Mouse (Mus musculus): Measurements from ENCODE around the gene Llgl2. TPM values are rescaled to one million over a fixed set of nuclear protein-coding genes. Genes with fewer than 3 reads are reported as not detected.

Llgl2 gene
- polyA plus RNA-seq, 1 experiment from 2014 or later: 18.7 TPM

DNA sequence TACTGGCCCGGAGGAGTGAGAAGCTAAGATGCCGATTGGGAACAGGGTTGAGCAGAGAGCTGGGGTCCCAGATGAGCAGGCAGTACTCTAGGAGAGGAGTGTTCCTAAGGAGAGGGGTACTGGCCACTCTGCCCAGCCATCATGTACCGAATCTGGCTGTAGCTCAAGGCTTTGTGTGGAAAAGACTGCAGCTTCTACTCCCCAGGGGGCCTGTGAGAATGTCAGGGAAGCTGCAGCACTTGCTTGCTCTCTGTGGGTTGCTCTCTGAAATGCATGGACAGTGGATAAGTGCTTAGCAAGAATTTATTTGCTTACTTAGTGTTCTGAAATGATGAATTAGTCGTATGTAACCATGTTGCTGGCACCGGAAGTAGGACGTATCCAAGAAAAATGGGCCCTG, 37.4 kb upstream of the Llgl2 start:
- Histone ChIP-seq H3K36me3 (ENCODE audit: control insufficient read depth, insufficient read depth, low read length) (peaks cover 30% of the 10 kb centered on the region), H3K27ac (ENCODE audit: low read depth, low read length) (no peak overlapping the region), H3K27me3 (replicated peaks; ENCODE audit: control insufficient read depth, insufficient read depth, low read length) (no peaks in the 10 kb centered on the region), H3K4me3 (ENCODE audit: low read depth, low read length) (no peak overlapping the region), H3K4me1 (replicated peaks; ENCODE audit: control insufficient read depth, insufficient read depth, low read length) (0 out of 2 replicates have a peak, but pooled peaks cover 3% of the 10 kb centered on the region), H3K9me3 (ENCODE audit: control insufficient read depth, low read length) (no peaks in the 10 kb centered on the region), H3K4me2 (no peak overlapping the region), H3K9ac (ENCODE audit: low read depth, low read length) (no peak overlapping the region)
- DNase-seq (ENCODE audit: low spot score): no peak
- 86% methylated on average over 6 of the region's 6 CpGs for WGBS
- no peak for ATAC-seq (replicated peaks; ENCODE audit: low FRiP score)

DNA sequence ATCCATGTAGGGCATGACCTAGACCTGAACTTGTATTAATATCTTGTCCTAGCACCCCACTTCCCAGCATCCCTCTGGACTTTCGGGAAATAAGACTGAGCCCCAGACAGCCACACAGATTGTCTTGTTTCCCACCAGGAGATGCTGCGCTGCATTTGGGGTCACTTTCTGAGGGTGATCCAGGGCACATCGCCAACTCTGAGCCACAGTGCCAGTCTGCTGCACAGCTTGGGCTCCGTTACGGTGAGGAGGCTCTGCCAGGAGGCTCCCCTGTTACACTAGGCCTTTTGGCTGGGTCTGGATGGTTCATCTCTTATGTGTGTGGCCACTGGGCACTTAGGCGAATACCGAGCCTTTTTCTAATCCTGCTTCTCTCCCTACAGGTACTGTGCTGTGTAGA, 34.1 kb upstream of the Llgl2 start:
- 90% methylated on average over 7 of the region's 7 CpGs for WGBS
- H3K36me3 ChIP-seq (ENCODE audit: control insufficient read depth, insufficient read depth, low read length): peaks cover 46% of the 10 kb centered on the region
- H3K4me1 ChIP-seq (replicated peaks; ENCODE audit: control insufficient read depth, insufficient read depth, low read length): 0 out of 2 replicates have a peak, but pooled peaks cover 3% of the 10 kb centered on the region
- no peak overlapping the region for H3K9ac ChIP-seq (ENCODE audit: low read depth, low read length)
- no peak overlapping the region for H3K4me3 ChIP-seq (ENCODE audit: low read depth, low read length)
- H3K4me2 ChIP-seq: no peak overlapping the region
- ATAC-seq (replicated peaks; ENCODE audit: low FRiP score) (no peak), DNase-seq (ENCODE audit: low spot score) (no peak)
- H3K27ac ChIP-seq (ENCODE audit: low read depth, low read length): no peak overlapping the region
- H3K9me3 ChIP-seq (ENCODE audit: control insufficient read depth, low read length): no peaks in the 10 kb centered on the region
- no peaks in the 10 kb centered on the region for H3K27me3 ChIP-seq (replicated peaks; ENCODE audit: control insufficient read depth, insufficient read depth, low read length)

DNA sequence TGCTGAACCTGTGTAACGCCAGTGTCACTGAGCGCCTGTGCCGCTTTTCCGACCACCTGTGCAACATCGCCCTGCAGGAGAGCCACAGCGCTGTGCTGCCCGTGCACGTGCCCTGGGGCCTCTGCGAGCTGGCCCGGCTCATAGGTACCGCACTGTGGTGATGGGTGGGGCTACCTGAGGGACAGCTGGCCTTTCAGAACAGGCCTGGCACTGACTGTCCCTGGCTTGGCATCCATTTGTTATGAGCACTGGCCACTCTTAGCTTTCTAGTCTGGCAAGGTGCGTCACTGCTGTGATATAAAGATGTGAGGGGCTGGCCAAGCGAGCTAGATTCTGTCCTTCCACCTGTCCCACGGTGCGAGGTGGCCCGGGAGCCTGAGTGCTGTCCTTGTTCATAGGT, 31.9 kb upstream of the Llgl2 start:
- DNase-seq (ENCODE audit: low spot score): no peak
- Histone ChIP-seq H3K36me3 (ENCODE audit: control insufficient read depth, insufficient read depth, low read length) (peaks cover 47% of the 10 kb centered on the region), H3K27me3 (replicated peaks; ENCODE audit: control insufficient read depth, insufficient read depth, low read length) (no peaks in the 10 kb centered on the region), H3K4me3 (ENCODE audit: low read depth, low read length) (no peak overlapping the region), H3K4me1 (replicated peaks; ENCODE audit: control insufficient read depth, insufficient read depth, low read length) (no peaks in the 10 kb centered on the region), H3K9me3 (ENCODE audit: control insufficient read depth, low read length) (no peaks in the 10 kb centered on the region), H3K9ac (ENCODE audit: low read depth, low read length) (no peak overlapping the region), H3K27ac (ENCODE audit: low read depth, low read length) (no peak overlapping the region), H3K4me2 (no peak overlapping the region)
- no peak for ATAC-seq (replicated peaks; ENCODE audit: low FRiP score)
- WGBS: 95% methylated on average over 16 of the region's 16 CpGs

DNA sequence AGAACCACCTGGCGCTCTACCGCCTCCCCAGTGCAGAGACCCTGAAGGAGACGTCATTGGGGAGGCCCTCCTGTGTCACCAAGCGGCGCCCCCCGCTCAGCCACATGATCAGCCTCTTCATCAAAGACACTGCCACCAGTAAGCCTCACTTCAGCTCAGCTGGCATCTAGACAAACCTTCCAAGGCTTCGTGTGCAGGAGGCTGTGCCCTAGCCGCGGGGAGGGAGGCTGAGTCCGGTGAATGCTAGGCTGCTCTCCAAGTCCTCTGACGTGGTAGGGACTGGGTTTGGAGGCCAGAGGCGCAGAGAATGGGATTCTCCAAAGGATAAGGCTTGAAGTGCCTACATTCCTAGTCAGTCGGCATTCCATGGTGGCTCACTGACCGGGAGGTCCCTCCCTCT, 31.5 kb upstream of the Llgl2 start:
- Histone ChIP-seq H3K27me3 (replicated peaks; ENCODE audit: control insufficient read depth, insufficient read depth, low read length) (no peaks in the 10 kb centered on the region), H3K9me3 (ENCODE audit: control insufficient read depth, low read length) (no peaks in the 10 kb centered on the region), H3K4me1 (replicated peaks; ENCODE audit: control insufficient read depth, insufficient read depth, low read length) (no peaks in the 10 kb centered on the region), H3K4me3 (ENCODE audit: low read depth, low read length) (no peak overlapping the region), H3K4me2 (no peak overlapping the region), H3K9ac (ENCODE audit: low read depth, low read length) (no peak overlapping the region), H3K36me3 (ENCODE audit: control insufficient read depth, insufficient read depth, low read length) (peaks cover 47% of the 10 kb centered on the region), H3K27ac (ENCODE audit: low read depth, low read length) (no peak overlapping the region)
- DNase-seq (ENCODE audit: low spot score): no peak
- ATAC-seq (replicated peaks; ENCODE audit: low FRiP score): no peak
- 91% methylated on average over 14 of the region's 14 CpGs for WGBS

DNA sequence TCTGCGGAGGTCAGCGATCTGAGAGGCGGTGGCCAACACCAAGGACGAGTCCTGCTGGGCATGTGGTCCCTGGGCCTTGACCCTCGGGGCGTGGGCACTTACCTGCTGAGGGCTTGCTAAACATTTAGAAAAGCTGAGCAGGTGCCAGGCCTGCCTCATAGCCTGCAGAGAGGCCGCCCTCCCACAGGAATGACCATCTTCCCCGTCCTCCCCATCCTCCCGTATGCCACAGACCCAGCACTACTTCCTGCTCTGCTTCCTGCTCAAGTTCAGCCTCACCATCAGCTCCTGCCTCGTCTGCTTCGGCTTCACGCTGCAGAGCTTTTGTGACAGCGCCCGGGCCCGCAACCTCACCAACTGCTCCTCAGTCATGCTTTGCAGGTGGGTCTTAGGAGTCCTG, 27.0 kb upstream of the Llgl2 start:
- Histone ChIP-seq H3K9ac (ENCODE audit: low read depth, low read length) (no peak overlapping the region), H3K27ac (ENCODE audit: low read depth, low read length) (no peak overlapping the region), H3K36me3 (ENCODE audit: control insufficient read depth, insufficient read depth, low read length) (peaks cover 53% of the 10 kb centered on the region), H3K9me3 (ENCODE audit: control insufficient read depth, low read length) (no peaks in the 10 kb centered on the region), H3K4me1 (replicated peaks; ENCODE audit: control insufficient read depth, insufficient read depth, low read length) (no peaks in the 10 kb centered on the region), H3K4me3 (ENCODE audit: low read depth, low read length) (no peak overlapping the region), H3K27me3 (replicated peaks; ENCODE audit: control insufficient read depth, insufficient read depth, low read length) (no peaks in the 10 kb centered on the region), H3K4me2 (no peak overlapping the region)
- ATAC-seq (replicated peaks; ENCODE audit: low FRiP score): no peak
- WGBS: 75% methylated on average over 15 of the region's 15 CpGs
- DNase-seq (ENCODE audit: low spot score): no peak

DNA sequence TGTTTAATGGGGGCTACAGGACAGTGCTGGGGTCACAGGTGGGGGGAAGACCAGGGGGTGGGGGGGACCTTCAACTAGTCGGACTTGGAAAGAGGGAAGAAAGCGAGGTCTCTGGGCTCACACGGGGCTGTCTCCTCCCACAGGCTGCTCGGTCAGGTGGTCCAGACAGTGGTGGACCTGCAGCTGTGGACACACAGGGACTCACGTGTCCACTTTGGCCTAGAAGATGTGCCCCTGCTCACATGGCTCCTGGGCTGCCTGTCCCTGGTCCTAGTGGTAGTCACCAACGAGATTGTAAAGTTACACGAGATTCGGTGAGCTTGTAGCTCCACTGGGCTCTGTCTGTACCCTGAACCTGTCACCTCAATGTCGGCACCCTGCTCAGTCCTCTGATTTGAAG, 26.2 kb upstream of the Llgl2 start:
- H3K4me2 ChIP-seq: no peak overlapping the region
- no peaks in the 10 kb centered on the region for H3K9me3 ChIP-seq (ENCODE audit: control insufficient read depth, low read length)
- DNase-seq (ENCODE audit: low spot score) (no peak), ATAC-seq (replicated peaks; ENCODE audit: low FRiP score) (no peak)
- peaks cover 56% of the 10 kb centered on the region for H3K36me3 ChIP-seq (ENCODE audit: control insufficient read depth, insufficient read depth, low read length)
- H3K27me3 ChIP-seq (replicated peaks; ENCODE audit: control insufficient read depth, insufficient read depth, low read length): no peaks in the 10 kb centered on the region
- no peak overlapping the region for H3K9ac ChIP-seq (ENCODE audit: low read depth, low read length)
- H3K4me3 ChIP-seq (ENCODE audit: low read depth, low read length): no peak overlapping the region
- H3K27ac ChIP-seq (ENCODE audit: low read depth, low read length): no peak overlapping the region
- no peaks in the 10 kb centered on the region for H3K4me1 ChIP-seq (replicated peaks; ENCODE audit: control insufficient read depth, insufficient read depth, low read length)
- WGBS: 92% methylated on average over 9 of the region's 9 CpGs

DNA sequence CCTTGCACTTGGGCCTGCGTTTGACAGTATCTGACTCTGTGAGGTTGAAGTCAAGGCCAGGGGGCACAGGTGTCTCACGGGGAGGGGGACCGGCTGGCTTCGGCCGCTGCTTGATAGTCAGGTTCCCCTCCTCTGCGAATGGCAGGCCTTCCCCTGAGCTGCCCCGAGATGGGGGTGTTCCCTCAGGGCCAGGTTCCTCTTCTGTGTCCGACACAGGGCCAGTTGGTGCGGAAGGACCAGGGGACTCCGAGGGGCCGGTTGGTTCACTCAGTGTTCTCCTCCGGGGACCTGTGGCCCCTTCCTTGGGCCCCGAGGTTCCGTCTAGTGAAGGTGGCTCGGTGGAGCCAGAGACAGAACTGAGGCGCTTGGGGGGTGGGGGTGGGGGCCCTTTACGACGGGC, 22.9 kb upstream of the Llgl2 start:
- 93% methylated on average over 18 of the region's 18 CpGs for WGBS
- no peak for ATAC-seq (replicated peaks; ENCODE audit: low FRiP score)

DNA sequence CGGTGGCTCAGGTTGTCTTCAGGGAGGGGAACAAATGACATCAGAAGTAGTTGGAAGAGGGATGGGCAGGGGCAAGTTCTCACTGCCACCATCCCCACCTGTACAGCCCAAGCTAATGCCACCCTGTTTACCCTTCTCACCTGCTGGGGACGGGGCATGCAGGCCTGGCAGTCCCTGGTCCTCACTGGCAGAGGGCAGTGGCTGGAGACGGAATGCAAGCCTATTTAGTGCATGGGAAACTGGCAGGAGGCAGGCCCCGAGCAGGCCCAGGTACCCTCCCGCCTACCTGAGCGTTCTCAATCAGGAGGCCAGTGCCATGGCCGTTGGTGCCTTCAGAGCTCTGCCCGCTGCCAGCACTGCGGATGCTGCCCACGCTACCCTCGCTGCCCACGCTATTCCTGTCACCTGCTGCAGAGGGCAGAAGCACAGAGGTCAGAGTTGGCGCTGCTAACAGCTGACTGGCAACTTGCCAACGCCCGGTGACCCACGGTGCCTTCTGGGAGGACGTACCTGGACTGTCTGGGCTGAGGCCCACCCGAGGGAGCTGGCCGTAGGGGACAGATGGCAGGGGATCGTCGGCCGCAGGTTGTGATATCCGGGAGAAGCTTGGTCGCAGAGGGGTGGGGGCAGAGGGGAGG, 20.7 kb upstream of the Llgl2 start:
- Histone ChIP-seq H3K9ac (ENCODE audit: low read depth, low read length) (no peak overlapping the region), H3K4me1 (replicated peaks; ENCODE audit: control insufficient read depth, insufficient read depth, low read length) (peaks cover 29% of the 10 kb centered on the region), H3K9me3 (ENCODE audit: control insufficient read depth, low read length) (no peaks in the 10 kb centered on the region), H3K27me3 (replicated peaks; ENCODE audit: control insufficient read depth, insufficient read depth, low read length) (no peaks in the 10 kb centered on the region), H3K4me2 (no peak overlapping the region; the same call in 1 of the 2 replicates), H3K4me3 (ENCODE audit: low read depth, low read length) (no peak overlapping the region), H3K27ac (ENCODE audit: low read depth, low read length) (no peak overlapping the region), H3K36me3 (ENCODE audit: control insufficient read depth, insufficient read depth, low read length) (peaks cover 65% of the 10 kb centered on the region)
- ATAC-seq (replicated peaks; ENCODE audit: low FRiP score): no peak
- 92% methylated on average over 24 of the region's 24 CpGs for WGBS
- no peak for DNase-seq (ENCODE audit: low spot score)

More for the DNA sequence above, 22.9 kb upstream of the Llgl2 start:
- Histone ChIP-seq H3K9me3 (ENCODE audit: control insufficient read depth, low read length) (no peaks in the 10 kb centered on the region), H3K36me3 (ENCODE audit: control insufficient read depth, insufficient read depth, low read length) (peaks cover 57% of the 10 kb centered on the region), H3K27me3 (replicated peaks; ENCODE audit: control insufficient read depth, insufficient read depth, low read length) (no peaks in the 10 kb centered on the region), H3K4me2 (no peak overlapping the region), H3K4me3 (ENCODE audit: low read depth, low read length) (no peak overlapping the region), H3K9ac (ENCODE audit: low read depth, low read length) (no peak overlapping the region), H3K27ac (ENCODE audit: low read depth, low read length) (no peak overlapping the region), H3K4me1 (replicated peaks; ENCODE audit: control insufficient read depth, insufficient read depth, low read length) (peaks cover 7% of the 10 kb centered on the region)
- DNase-seq (ENCODE audit: low spot score): no peak

DNA sequence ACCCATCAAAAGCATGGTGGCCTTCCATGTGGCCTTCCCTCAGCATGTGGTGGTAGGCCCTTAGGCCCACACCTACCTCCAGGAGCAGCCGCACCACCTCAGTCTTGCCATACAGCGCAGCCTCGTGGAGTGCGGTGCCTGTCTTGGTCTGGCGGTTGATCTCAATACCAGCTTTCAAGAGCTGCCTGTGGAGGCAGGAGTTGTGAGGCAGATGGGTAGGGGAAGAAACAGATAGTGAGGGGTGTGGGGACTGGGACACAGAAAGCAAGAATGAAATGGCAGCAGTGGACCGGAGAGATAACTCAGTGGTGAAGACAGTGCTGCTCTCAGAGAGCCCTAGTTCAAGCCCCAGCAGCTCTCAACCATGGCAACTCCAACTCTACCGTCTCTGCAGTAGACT, 18.8 kb upstream of the Llgl2 start:
- Histone ChIP-seq H3K36me3 (ENCODE audit: control insufficient read depth, insufficient read depth, low read length) (peaks cover 56% of the 10 kb centered on the region), H3K9me3 (ENCODE audit: control insufficient read depth, low read length) (no peaks in the 10 kb centered on the region), H3K4me1 (replicated peaks; ENCODE audit: control insufficient read depth, insufficient read depth, low read length) (peaks cover 47% of the 10 kb centered on the region), H3K4me3 (ENCODE audit: low read depth, low read length) (peak overlapping the region; percentile 41), H3K27me3 (replicated peaks; ENCODE audit: control insufficient read depth, insufficient read depth, low read length) (no peaks in the 10 kb centered on the region), H3K9ac (ENCODE audit: low read depth, low read length) (peak overlapping the region; percentile 61), H3K4me2 (peak overlapping the region; percentile 60), H3K27ac (ENCODE audit: low read depth, low read length) (peak overlapping the region; percentile 93)
- peak; percentile 93 for ATAC-seq (replicated peaks; ENCODE audit: low FRiP score)
- WGBS: 50% methylated on average over 7 of the region's 7 CpGs
- no peak for DNase-seq (ENCODE audit: low spot score)
